Mouse (Mus musculus) G1E (cell line): Measurements from ENCODE around the gene S100a13. TPM values are rescaled to one million over a fixed set of nuclear protein-coding genes. Genes with fewer than 3 reads are reported as not detected.

Source experiments
- ATAC-seq: 2 replicates; pipeline ENCODE4 v1.8.0; 2016; ENCODE audit warnings: mild to moderate bottlenecking; ENCODE audit not compliant: insufficient number of reproducible peaks, poor library complexity, low FRiP score, severe bottlenecking; ENCODE audit errors: extremely low read depth
- DNase-seq: peaks from one replicate; pipeline ENCODE4 v3.0.0; 2012; ENCODE audit warnings: low spot score
- H3K27me3 ChIP-seq: 2 replicates; pipeline ENCODE4 v1.6.1; 2012; ENCODE audit warnings: mild to moderate bottlenecking, low read length, inconsistent platforms; ENCODE audit not compliant: insufficient read depth
- H3K36me3 ChIP-seq: replicated peaks from 2 replicates; pipeline ENCODE3; 2012; ENCODE audit warnings: mild to moderate bottlenecking, inconsistent platforms
- H3K4me1 ChIP-seq: 2 replicates; pipeline ENCODE4 v1.6.1; 2012; ENCODE audit warnings: low read depth, low read length, inconsistent platforms, mixed read lengths; ENCODE audit not compliant: insufficient read depth
- H3K4me3 ChIP-seq: 2 replicates; pipeline ENCODE4 v1.5.1; 2012; ENCODE audit warnings: low read depth, mild to moderate bottlenecking, inconsistent platforms, low read length, moderate library complexity, mixed read lengths
- H3K9me3 ChIP-seq: replicated peaks from 2 replicates; pipeline ENCODE4 v1.6.1; 2012; ENCODE audit warnings: inconsistent platforms
- CTCF ChIP-seq: IDR thresholded peaks from 2 replicates; pipeline ENCODE4 v1.5.1; 2012; ENCODE audit warnings: low read depth, low read length, inconsistent platforms, mixed read lengths
- GATA1 ChIP-seq: IDR thresholded peaks from 2 replicates; pipeline ENCODE4 v1.6.1; 2012; ENCODE audit warnings: borderline replicate concordance, low read length, inconsistent platforms, mixed read lengths
- GATA2 ChIP-seq: IDR thresholded peaks from 2 replicates; pipeline ENCODE4 v1.6.1; 2012; ENCODE audit warnings: low read depth, low read length, inconsistent platforms, borderline replicate concordance
- POLR2AphosphoS5 ChIP-seq: IDR thresholded peaks from 2 replicates; pipeline ENCODE4 v1.6.1; 2012; ENCODE audit warnings: low read depth, low read length, inconsistent platforms; ENCODE audit not compliant: insufficient replicate concordance
- TAL1 ChIP-seq: conservative IDR thresholded peaks from 2 replicates; pipeline ENCODE4 v1.6.1; 2012; ENCODE audit warnings: low read depth, low read length, inconsistent platforms, mixed read lengths
- polyA plus RNA-seq: library from polyadenylated mRNA; stranded (reverse); fragments of >175 nt; gene quantifications from 2 replicates; pipeline ENCODE4 v1.2.3, GENCODE M21; 2012
- total RNA-seq, 2 experiments: library from RNA; stranded (forward) in 1 of 2; stranded (reverse) in 1 of 2; fragments of 200-1000 nt in 1 of 2; fragments of >200 nt in 1 of 2; fragmentation: Nextera tagmentation in 1 of 2; gene quantifications; 2 replicates each; pipeline ENCODE4 v1.2.3; 2014 to 2017

The S100a13 gene
- total and polyA plus RNA-seq, 3 experiments: 2.4 to 67.3 (median 25.3) TPM

GRCm38 (mm10) chr3:90540904-90541303, 26.7 kb downstream of the S100a13 start:
- no peak for TF ChIP-seq GATA2
- no peak for TF ChIP-seq CTCF
- TF ChIP-seq GATA1: no peak
- TF ChIP-seq POLR2AphosphoS5: no peak
- no peak for TF ChIP-seq TAL1
- Histone ChIP-seq H3K36me3 (no peaks in the 10 kb centered on the region), H3K27me3 (peaks cover 38% of the 10 kb centered on the region), H3K4me3 (no peak overlapping the region), H3K4me1 (no peaks in the 10 kb centered on the region), H3K9me3 (no peaks in the 10 kb centered on the region)
- ATAC-seq (no peak), DNase-seq (no peak)

GRCm38 (mm10) chr3:90549676-90550420, 35.6 kb downstream of the S100a13 start:
- H3K4me1 ChIP-seq: no peaks in the 10 kb centered on the region
- no peak for DNase-seq
- H3K27me3 ChIP-seq: peaks cover 4% of the 10 kb centered on the region; the same call in 1 of the 2 replicates
- no peaks in the 10 kb centered on the region for H3K36me3 ChIP-seq
- ATAC-seq: no peak
- TF ChIP-seq GATA2 (no peak), POLR2AphosphoS5 (no peak), TAL1 (no peak), CTCF (no peak), GATA1 (no peak)
- H3K9me3 ChIP-seq: no peaks in the 10 kb centered on the region
- H3K4me3 ChIP-seq: no peak overlapping the region

- no peak for TF ChIP-seq CTCF
- TF ChIP-seq POLR2AphosphoS5: no peak
- TF ChIP-seq TAL1: no peak
- no peak for TF ChIP-seq GATA2
- TF ChIP-seq GATA1: no peak
- Histone ChIP-seq H3K4me1 (no peaks in the 10 kb centered on the region), H3K4me3 (no peak overlapping the region), H3K9me3 (no peaks in the 10 kb centered on the region), H3K36me3 (no peaks in the 10 kb centered on the region), H3K27me3 (peaks cover 4% of the 10 kb centered on the region; the same call in 1 of the 2 replicates)
- DNase-seq (no peak), ATAC-seq (no peak)
Observed at GRCm38 (mm10) chr3:90550421-90550790, 36.2 kb downstream of the S100a13 start.

GRCm38 (mm10) chr3:90552231-90552630, 38.0 kb downstream of the S100a13 start:
- no peaks in the 10 kb centered on the region for H3K9me3 ChIP-seq
- no peak for TF ChIP-seq GATA2
- H3K4me3 ChIP-seq: no peak overlapping the region
- H3K36me3 ChIP-seq: no peaks in the 10 kb centered on the region
- DNase-seq: no peak
- no peaks in the 10 kb centered on the region for H3K4me1 ChIP-seq
- no peak for ATAC-seq
- peaks cover 7% of the 10 kb centered on the region; the same call in 1 of the 2 replicates for H3K27me3 ChIP-seq

- TF ChIP-seq TAL1 (no peak), CTCF (no peak), POLR2AphosphoS5 (no peak), GATA2 (no peak)
- no peak for DNase-seq
- H3K9me3 ChIP-seq: no peaks in the 10 kb centered on the region
- no peak overlapping the region for H3K4me3 ChIP-seq
- ATAC-seq: no peak
- H3K4me1 ChIP-seq: no peaks in the 10 kb centered on the region
- no peaks in the 10 kb centered on the region for H3K36me3 ChIP-seq
- peaks cover 8% of the 10 kb centered on the region; the same call in 1 of the 2 replicates for H3K27me3 ChIP-seq
Observed at GRCm38 (mm10) chr3:90555954-90556353, 41.7 kb downstream of the S100a13 start.

GRCm38 (mm10) chr3:90560008-90560628, 45.9 kb downstream of the S100a13 start, which contains the start of gene S100a3:
Gene S100a3, plus strand, starts transcription at chr3:90560578.
- H3K4me1 ChIP-seq: no peaks in the 10 kb centered on the region
- ATAC-seq: no peak
- peaks cover 10% of the 10 kb centered on the region for H3K27me3 ChIP-seq
- no peak for TF ChIP-seq POLR2AphosphoS5
- TF ChIP-seq TAL1: no peak
- TF ChIP-seq CTCF: no peak
- TF ChIP-seq GATA2: no peak
- TF ChIP-seq GATA1: no peak
- no peaks in the 10 kb centered on the region for H3K36me3 ChIP-seq
- no peak for DNase-seq
- no peaks in the 10 kb centered on the region for H3K9me3 ChIP-seq
- H3K4me3 ChIP-seq: no peak within 1 kb of the TSS

Other genes with a start within 250 kb of the S100a13 start
Only the 20 nearest of the 21 such genes appear.
- gene Gatad2b, start 221.3 kb upstream of the S100a13 start, total RNA-seq (2014; fragmentation: Nextera tagmentation): 176 and 211 TPM in 2 replicates
- 15.2 and 19.1 TPM in 2 replicates for gene Gatad2b, start 221.3 kb upstream of the S100a13 start, total RNA-seq (2017)
- gene Gatad2b, start 221.3 kb upstream of the S100a13 start, polyA plus RNA-seq: 5.1 and 6.8 TPM in 2 replicates
- 0.73 and 1.3 TPM in 2 replicates for gene Slc27a3, start 124.5 kb upstream of the S100a13 start, total RNA-seq (2014; fragmentation: Nextera tagmentation)
- gene Slc27a3, start 124.5 kb upstream of the S100a13 start, total RNA-seq (2017): 2.7 and 2.9 TPM in 2 replicates
- gene Slc27a3, start 124.5 kb upstream of the S100a13 start, polyA plus RNA-seq: 2.9 and 3.0 TPM in 2 replicates
- gene Ints3, start 80.8 kb upstream of the S100a13 start, total RNA-seq (2014; fragmentation: Nextera tagmentation): 36.7 and 47.0 TPM in 2 replicates
- gene Ints3, start 80.8 kb upstream of the S100a13 start, total RNA-seq (2017): 32.5 and 36.2 TPM in 2 replicates
- gene Ints3, start 80.8 kb upstream of the S100a13 start, polyA plus RNA-seq: 28.2 and 30.8 TPM in 2 replicates
- not detected in 2 replicates for gene Npr1, start 48.6 kb upstream of the S100a13 start, total RNA-seq (2014; fragmentation: Nextera tagmentation)
- gene Npr1, start 48.6 kb upstream of the S100a13 start, total RNA-seq (2017): not detected in 2 replicates
- gene Npr1, start 48.6 kb upstream of the S100a13 start, polyA plus RNA-seq: not detected in 2 replicates
- gene Ilf2, start 38.3 kb upstream of the S100a13 start, total RNA-seq (2014; fragmentation: Nextera tagmentation): 92.4 and 100 TPM in 2 replicates
- 168 and 181 TPM in 2 replicates for gene Ilf2, start 38.3 kb upstream of the S100a13 start, total RNA-seq (2017)
- 15.4 and 21.3 TPM in 2 replicates for gene Ilf2, start 38.3 kb upstream of the S100a13 start, polyA plus RNA-seq
- 58.0 and 61.9 TPM in 2 replicates for gene Snapin, start 23.4 kb upstream of the S100a13 start, total RNA-seq (2014; fragmentation: Nextera tagmentation)
- gene Snapin, start 23.4 kb upstream of the S100a13 start, total RNA-seq (2017): 42.5 and 46.2 TPM in 2 replicates
- 3.4 and 3.5 TPM in 2 replicates for gene Snapin, start 23.4 kb upstream of the S100a13 start, polyA plus RNA-seq
- gene Chtop, start 4.9 kb upstream of the S100a13 start, total RNA-seq (2014; fragmentation: Nextera tagmentation): 78.6 and 89.8 TPM in 2 replicates
- gene Chtop, start 4.9 kb upstream of the S100a13 start, total RNA-seq (2017): 133 and 135 TPM in 2 replicates
- gene Chtop, start 4.9 kb upstream of the S100a13 start, polyA plus RNA-seq: 97.0 and 110 TPM in 2 replicates
- gene S100a1, start within 50 bp of the S100a13 start, total RNA-seq (2014; fragmentation: Nextera tagmentation): 26.6 and 38.4 TPM in 2 replicates
- gene S100a1, start within 50 bp of the S100a13 start, total RNA-seq (2017): 40.8 and 42.9 TPM in 2 replicates
- gene S100a1, start within 50 bp of the S100a13 start, polyA plus RNA-seq: 2.6 and 5.1 TPM in 2 replicates
- gene S100a14, start 12.4 kb downstream of the S100a13 start, total RNA-seq (2014; fragmentation: Nextera tagmentation): not detected in 2 replicates
- 0.12 TPM in 1 of 2 replicates, not detected in the other for gene S100a14, start 12.4 kb downstream of the S100a13 start, total RNA-seq (2017)
- not detected in 2 replicates for gene S100a14, start 12.4 kb downstream of the S100a13 start, polyA plus RNA-seq
- gene S100a16, start 22.8 kb downstream of the S100a13 start, total RNA-seq (2014; fragmentation: Nextera tagmentation): not detected in 2 replicates
- not detected in 2 replicates for gene S100a16, start 22.8 kb downstream of the S100a13 start, total RNA-seq (2017)
- not detected in 2 replicates for gene S100a16, start 22.8 kb downstream of the S100a13 start, polyA plus RNA-seq
- not detected in 2 replicates for gene S100a3, start 46.1 kb downstream of the S100a13 start, total RNA-seq (2014; fragmentation: Nextera tagmentation)
- gene S100a3, start 46.1 kb downstream of the S100a13 start, total RNA-seq (2017): 0.12 and 0.22 TPM in 2 replicates
- not detected in 2 replicates for gene S100a3, start 46.1 kb downstream of the S100a13 start, polyA plus RNA-seq
- gene S100a2, start 75.8 kb downstream of the S100a13 start, total RNA-seq (2014; fragmentation: Nextera tagmentation): not detected in 2 replicates
- not detected in 2 replicates for gene S100a2, start 75.8 kb downstream of the S100a13 start, total RNA-seq (2017)
- gene S100a2, start 75.8 kb downstream of the S100a13 start, polyA plus RNA-seq: not detected in 2 replicates
- not detected in 2 replicates for gene Gm42674, start 87.5 kb downstream of the S100a13 start, total RNA-seq (2014; fragmentation: Nextera tagmentation)
- not detected in 2 replicates for gene Gm42674, start 87.5 kb downstream of the S100a13 start, total RNA-seq (2017)
- not detected in 2 replicates for gene Gm42674, start 87.5 kb downstream of the S100a13 start, polyA plus RNA-seq
- not detected in 2 replicates for gene S100a4, start 89.3 kb downstream of the S100a13 start, total RNA-seq (2014; fragmentation: Nextera tagmentation)
- 0.64 TPM in 1 of 2 replicates, not detected in the other for gene S100a4, start 89.3 kb downstream of the S100a13 start, total RNA-seq (2017)
- gene S100a4, start 89.3 kb downstream of the S100a13 start, polyA plus RNA-seq: not detected in 2 replicates
- not detected in 2 replicates for gene S100a5, start 94.1 kb downstream of the S100a13 start, total RNA-seq (2014; fragmentation: Nextera tagmentation)
- not detected in 2 replicates for gene S100a5, start 94.1 kb downstream of the S100a13 start, total RNA-seq (2017)
- gene S100a5, start 94.1 kb downstream of the S100a13 start, polyA plus RNA-seq: not detected in 2 replicates
- gene S100a6, start 98.4 kb downstream of the S100a13 start, total RNA-seq (2014; fragmentation: Nextera tagmentation): not detected in 2 replicates
- gene S100a6, start 98.4 kb downstream of the S100a13 start, total RNA-seq (2017): 0.35 TPM in 1 of 2 replicates, not detected in the other
- not detected in 2 replicates for gene S100a6, start 98.4 kb downstream of the S100a13 start, polyA plus RNA-seq
- gene S100a7a, start 139.6 kb downstream of the S100a13 start, total RNA-seq (2014; fragmentation: Nextera tagmentation): not detected in 2 replicates
- gene S100a7a, start 139.6 kb downstream of the S100a13 start, total RNA-seq (2017): not detected in 2 replicates
- gene S100a7a, start 139.6 kb downstream of the S100a13 start, polyA plus RNA-seq: not detected in 2 replicates
- 2.4 TPM in 1 of 2 replicates, not detected in the other for gene S100a8, start 154.5 kb downstream of the S100a13 start, total RNA-seq (2014; fragmentation: Nextera tagmentation)
- not detected in 2 replicates for gene S100a8, start 154.5 kb downstream of the S100a13 start, total RNA-seq (2017)
- not detected in 2 replicates for gene S100a8, start 154.5 kb downstream of the S100a13 start, polyA plus RNA-seq
- gene S100a9, start 181.3 kb downstream of the S100a13 start, total RNA-seq (2014; fragmentation: Nextera tagmentation): not detected in 2 replicates
- gene S100a9, start 181.3 kb downstream of the S100a13 start, total RNA-seq (2017): 0.41 TPM in 1 of 2 replicates, not detected in the other
- gene S100a9, start 181.3 kb downstream of the S100a13 start, polyA plus RNA-seq: 0.20 TPM in 1 of 2 replicates, not detected in the other
- gene Pglyrp4, start 212.5 kb downstream of the S100a13 start, total RNA-seq (2014; fragmentation: Nextera tagmentation): not detected in 2 replicates
- 0.12 TPM in 1 of 2 replicates, not detected in the other for gene Pglyrp4, start 212.5 kb downstream of the S100a13 start, total RNA-seq (2017)
- gene Pglyrp4, start 212.5 kb downstream of the S100a13 start, polyA plus RNA-seq: not detected in 2 replicates